Mouse (Mus musculus): ENCODE measurements at regions not wholly inside any gene's neighbourhood (a gene's known extent, or its start where the extent isn't known, plus 50 kb on each side); places are given as distances from the start of the nearest gene placed in this dataset.

- TF ChIP-seq CTCF (IDR thresholded peaks at IDR 0.05; ENCODE audit: insufficient read depth, low read depth, low read length) (no peak), POLR2A (IDR thresholded peaks at IDR 0.05; ENCODE audit: insufficient read depth, low read depth, low read length) (no peak)
Measured at GRCm38 (mm10) chr13:51908514-51908913, 62.0 kb downstream of the Gadd45g start.

Measured in olfactory bulb, adult 2 months (tissue).